Mouse (Mus musculus): ENCODE measurements around the gene Mertk.

DNA sequence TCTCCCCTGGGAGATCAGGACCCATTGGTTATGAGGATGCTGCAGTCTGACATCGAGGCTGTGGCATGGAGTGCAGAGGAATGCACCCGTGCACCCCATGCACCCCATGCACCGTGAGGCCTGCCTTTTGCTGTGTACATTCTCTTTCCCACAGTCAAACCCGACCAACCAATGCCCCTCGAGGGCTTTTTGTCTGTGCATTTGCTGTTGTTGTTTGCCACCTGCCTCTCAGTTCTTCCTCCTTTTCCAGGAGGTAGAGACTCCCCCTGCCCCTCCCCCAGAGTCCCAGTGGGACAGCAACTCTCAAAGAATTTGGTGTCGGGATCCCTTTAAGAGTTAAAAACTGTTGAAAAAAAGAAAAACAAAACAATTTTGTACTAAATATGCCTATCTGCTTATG, 49.4 kb downstream of the Mertk start:
- TF ChIP-seq POLR2A (IDR thresholded peaks at IDR 0.05; ENCODE audit: low read depth, low read length) (no peak), CTCF (IDR thresholded peaks at IDR 0.05; ENCODE audit: borderline replicate concordance, insufficient read depth, low read length) (no peak)

Data from embryonic fibroblast, embryonic 13.5 days (primary cell).